Mouse (Mus musculus) B cell, adult 2 months (primary cell): Measurements from ENCODE around the gene Wdr74.

ENCODE experiments used
- DNase-seq, 2 experiments: peaks; one replicate each; pipeline ENCODE4 v3.0.0; 2022

Wdr74 gene

DNA sequence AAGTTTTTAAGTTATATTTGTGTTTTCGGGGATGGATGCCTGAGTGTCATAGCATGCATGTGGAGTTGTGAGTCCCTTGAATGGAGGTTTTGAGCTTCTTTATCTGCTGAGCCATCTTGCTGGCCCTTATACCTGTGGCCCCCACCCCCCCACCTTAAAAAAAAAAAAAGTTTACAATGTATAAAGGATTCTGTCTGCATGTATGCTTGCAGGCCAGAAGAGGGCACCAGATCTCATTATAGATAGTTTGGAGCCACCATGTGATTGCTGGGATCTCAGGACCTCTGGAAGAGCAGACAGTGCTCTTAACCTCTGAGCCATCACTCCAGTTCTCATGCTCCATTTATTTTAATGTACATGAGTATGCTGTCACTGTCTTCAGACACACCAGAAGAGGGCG lies 11.7 kb downstream of the Wdr74 start:
- no peak for DNase-seq

GRCm38 (mm10) chr19:8755652-8756051 lies 20.0 kb downstream of the Wdr74 start:
- DNase-seq, result no peak

DNA sequence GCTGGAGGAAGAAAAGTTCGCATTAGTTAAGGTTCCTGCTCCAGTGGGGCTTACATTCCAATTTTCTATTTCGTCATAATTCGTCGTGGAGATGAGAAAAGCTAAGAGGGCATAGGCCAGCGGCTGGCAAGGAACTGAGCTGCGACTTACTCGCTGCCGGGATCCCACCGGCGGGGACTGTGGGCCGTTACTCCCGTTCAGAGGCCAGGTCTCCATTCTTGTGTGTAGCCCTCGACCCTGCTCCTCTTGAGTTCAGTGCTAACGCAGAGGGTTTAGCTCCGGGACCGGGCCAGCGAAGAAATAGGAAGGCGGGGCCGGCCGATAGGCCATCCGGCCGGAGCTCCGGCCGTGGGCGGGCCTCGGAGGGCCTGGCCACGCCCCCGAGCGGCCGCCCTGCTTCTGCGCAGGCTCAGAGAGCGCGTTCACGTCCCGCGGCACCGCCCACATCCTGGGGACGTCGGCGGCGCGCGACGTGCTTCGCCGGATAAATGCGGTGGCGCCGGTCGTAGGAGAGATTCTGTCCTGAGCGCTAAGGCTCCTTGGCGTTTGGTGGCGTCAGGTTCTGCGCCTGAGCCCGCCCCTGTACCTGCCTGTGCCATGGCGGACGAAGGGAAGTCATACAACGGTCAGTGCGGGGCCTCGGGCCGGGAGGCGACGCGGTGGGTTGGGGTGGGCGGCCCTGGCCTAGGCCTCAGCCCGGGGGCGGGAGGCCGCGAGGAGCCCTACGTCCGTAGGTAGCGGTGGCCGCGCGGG lies 21.2 kb downstream of the Wdr74 start, which contains the start of gene Nxf1:
TSS of gene Nxf1 (plus strand) at position 439 of the 753 bp plus-strand sequence.
- peak; percentile 94 to 95 for DNase-seq

DNA sequence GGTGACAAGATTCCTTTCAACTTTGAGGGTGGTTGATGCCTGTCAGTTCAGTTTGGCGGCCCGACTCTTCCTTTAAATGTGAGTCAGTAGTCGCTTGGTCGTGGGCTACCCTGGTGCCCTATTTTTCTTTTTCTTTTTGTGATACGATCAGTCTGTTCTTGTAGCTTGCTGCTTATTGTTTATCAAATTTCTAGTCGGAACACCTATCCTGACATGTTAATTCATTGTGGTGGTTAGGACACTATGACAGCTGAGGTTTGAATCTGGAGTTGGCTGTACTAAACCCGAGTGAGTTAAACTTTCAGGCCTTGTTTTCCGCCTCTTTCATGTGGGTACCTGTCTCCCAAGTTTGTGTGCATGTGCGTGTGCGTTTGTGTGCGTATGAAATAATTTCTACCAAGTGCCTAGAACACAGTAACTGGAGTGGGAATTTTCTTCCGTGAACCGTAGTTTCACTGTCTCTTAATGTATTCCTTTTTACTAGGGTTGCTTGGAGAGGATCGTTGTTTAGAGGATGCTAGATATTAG lies 21.9 kb downstream of the Wdr74 start:
- DNase-seq, result no peak

GRCm38 (mm10) chr19:8758899-8759298 lies 23.3 kb downstream of the Wdr74 start:
- no peak for DNase-seq

- peak; percentile 40 to 48 for DNase-seq
Observed at GRCm38 (mm10) chr19:8760757-8761156, 25.1 kb downstream of the Wdr74 start.

GRCm38 (mm10) chr19:8763276-8763675 lies 27.6 kb downstream of the Wdr74 start:
- no peak for DNase-seq

GRCm38 (mm10) chr19:8765562-8765961 lies 29.9 kb downstream of the Wdr74 start:
- DNase-seq, result no peak

- peak; percentile 88 to 89 for DNase-seq
Observed at GRCm38 (mm10) chr19:8770567-8771270, 35.1 kb downstream of the Wdr74 start, which contains the start of gene Tmem223. Tmem223 (plus strand) TSS chr19:8770996.

DNA sequence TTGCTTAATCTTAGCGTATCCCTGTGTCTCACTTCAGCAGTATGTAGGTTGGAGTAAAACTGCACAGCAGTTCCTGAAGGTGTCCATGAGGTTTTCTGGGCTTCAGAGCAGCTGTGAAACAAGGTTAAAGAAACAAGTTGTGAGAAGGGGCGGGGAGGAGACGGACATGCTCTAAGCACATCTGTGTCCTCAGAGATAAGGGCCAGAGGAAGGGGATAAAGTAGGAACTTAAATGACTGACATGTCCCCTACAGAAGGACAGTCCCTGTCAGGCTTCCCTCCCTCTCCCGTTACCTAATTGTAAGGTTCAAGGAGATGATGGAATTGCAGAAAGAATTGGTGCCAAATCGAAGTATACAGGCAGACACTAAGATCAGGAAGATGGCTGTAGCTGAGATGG lies 37.4 kb downstream of the Wdr74 start:
- no peak for DNase-seq

- no peak for DNase-seq
Observed at GRCm38 (mm10) chr19:8773409-8773808, 37.8 kb downstream of the Wdr74 start.

- DNase-seq, result peak; percentile 99
Observed at GRCm38 (mm10) chr19:8774086-8774835, 38.6 kb downstream of the Wdr74 start, which contains the start of gene Tmem179b. Tmem179b (minus strand) TSS chr19:8774467.

GRCm38 (mm10) chr19:8774951-8775421 lies 39.4 kb downstream of the Wdr74 start:
- DNase-seq, result no peak

- DNase-seq, result peak; percentile 86 to 90
Observed at GRCm38 (mm10) chr19:8786008-8786781, 50.6 kb downstream of the Wdr74 start, which contains the start of gene Taf6l. Taf6l (minus strand) TSS chr19:8786417.

DNA sequence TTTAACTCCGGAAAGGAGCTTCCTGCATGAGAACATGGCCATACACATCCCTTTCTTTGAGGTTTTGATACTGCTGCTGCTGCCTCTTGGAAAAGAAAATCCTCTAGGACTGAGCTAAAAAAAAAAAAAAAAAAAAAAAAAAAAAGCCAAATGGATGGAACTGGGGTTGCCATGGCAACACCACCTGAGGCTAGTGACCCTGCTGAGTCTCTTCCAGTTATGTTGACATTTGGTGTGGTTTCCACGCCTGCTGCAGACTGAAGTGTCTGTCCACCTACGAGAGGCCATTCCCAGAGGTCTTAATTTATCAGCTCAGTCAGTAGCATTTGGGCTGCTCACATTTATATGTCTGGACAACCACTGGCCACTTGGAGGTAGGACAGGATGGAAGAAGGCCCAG lies 52.9 kb downstream of the Wdr74 start:
- DNase-seq, result no peak

- DNase-seq, result no peak
Observed at GRCm38 (mm10) chr19:8789171-8789570, 53.5 kb downstream of the Wdr74 start.

- DNase-seq, result no peak
Observed at GRCm38 (mm10) chr19:8790171-8790570, 54.5 kb downstream of the Wdr74 start.
